Mouse (Mus musculus) heart, postnatal 0 days (tissue): ENCODE measurements around the gene Rhbdl1.

ENCODE experiments used
- CTCF ChIP-seq: IDR thresholded peaks from 2 replicates; pipeline ENCODE4 v1.5.1; 2016; ENCODE audit warnings: antibody characterized with exemption, control low read depth, low read depth
- EP300 ChIP-seq: IDR thresholded peaks from 2 replicates; pipeline ENCODE4 v1.6.1; 2016; ENCODE audit warnings: antibody characterized with exemption, low read depth

GRCm38 (mm10) chr17:25830200-25830753 is 6.8 kb downstream of the Rhbdl1 start:
- TF ChIP-seq EP300 = no peak
- no peak for TF ChIP-seq CTCF
